Mouse (Mus musculus) gonadal fat pad, adult 2 months (tissue): ENCODE measurements at regions not wholly inside any gene's neighbourhood (a gene's known extent, or its start where the extent isn't known, plus 50 kb on each side); places are given as distances from the start of the nearest gene placed in this dataset.
A peak's percentile ranks its signal among the peaks of the same experiment; 100 is the strongest.

Source experiments
- DNase-seq: peaks from one replicate; pipeline ENCODE4 v3.0.0-alpha.2; 2012; ENCODE audit warnings: low read depth

- peak; percentile 91 for DNase-seq
Measured at GRCm38 (mm10) chr3:91155756-91156155, 65.2 kb upstream of the 9130204L05Rik start.
